Mouse (Mus musculus) embryonic facial prominence, embryonic 15.5 days (tissue): ENCODE data around the gene Cryba4. TPM values are rescaled to one million over a fixed set of nuclear protein-coding genes. Genes with fewer than 3 reads are reported as not detected.

ENCODE experiments used
- ATAC-seq: fragments of 200-750 bp; cut with Nextera tagmentation; 2 replicates; pipeline ENCODE4 v1.8.0; 2017; ENCODE audit warnings: low read depth, moderate TSS enrichment; ENCODE audit not compliant: insufficient number of reproducible peaks, low FRiP score, low TSS enrichment
- H3K27ac ChIP-seq: fragments of 300-500 bp; sonication (generic); replicated peaks from 2 replicates; pipeline ENCODE4 v1.5.1; 2015; ENCODE audit warnings: mild to moderate bottlenecking, inconsistent platforms
- H3K27me3 ChIP-seq: fragments of 300-500 bp; sonication (generic); 2 replicates; pipeline ENCODE4 v1.6.1; 2015; ENCODE audit warnings: inconsistent platforms
- H3K36me3 ChIP-seq: fragments of 300-500 bp; sonication (generic); 2 replicates; pipeline ENCODE4 v1.6.1; 2015; ENCODE audit warnings: mild to moderate bottlenecking, inconsistent platforms
- H3K4me1 ChIP-seq: fragments of 300-500 bp; sonication (generic); 2 replicates; pipeline ENCODE4 v1.6.1; 2015; ENCODE audit warnings: inconsistent platforms
- H3K4me2 ChIP-seq: fragments of 300-500 bp; sonication (generic); replicated peaks from 2 replicates; pipeline ENCODE4 v1.6.1; 2015; ENCODE audit warnings: mild to moderate bottlenecking, inconsistent platforms
- H3K4me3 ChIP-seq: fragments of 300-500 bp; sonication (generic); replicated peaks from 2 replicates; pipeline ENCODE4 v1.5.1; 2015; ENCODE audit warnings: mild to moderate bottlenecking, inconsistent platforms
- H3K9ac ChIP-seq: fragments of 300-500 bp; sonication (generic); 2 replicates; pipeline ENCODE4 v1.6.1; 2015; ENCODE audit warnings: inconsistent platforms
- H3K9me3 ChIP-seq: fragments of 300-500 bp; sonication (generic); replicated peaks from 2 replicates; pipeline ENCODE4 v1.6.1; 2016; ENCODE audit warnings: inconsistent platforms
- WGBS: fragments of 180-500 bp; shearing (Covaris S2); methylation state at CpG from one replicate; pipeline ENCODE4 v1.1.7; 2015; 5-methylcytosine and 5-hydroxymethylcytosine counted together
- polyA plus RNA-seq: library from polyadenylated mRNA; unstranded; fragments of >200 nt; fragmentation: Nextera tagmentation; extraction: Ambion mirVana; gene quantifications from 2 replicates; pipeline ENCODE4 v1.2.1, GENCODE M21; 2015

The Cryba4 gene
- polyA plus RNA-seq, 1 experiment from 2014 or later, result 3.4 TPM

DNA sequence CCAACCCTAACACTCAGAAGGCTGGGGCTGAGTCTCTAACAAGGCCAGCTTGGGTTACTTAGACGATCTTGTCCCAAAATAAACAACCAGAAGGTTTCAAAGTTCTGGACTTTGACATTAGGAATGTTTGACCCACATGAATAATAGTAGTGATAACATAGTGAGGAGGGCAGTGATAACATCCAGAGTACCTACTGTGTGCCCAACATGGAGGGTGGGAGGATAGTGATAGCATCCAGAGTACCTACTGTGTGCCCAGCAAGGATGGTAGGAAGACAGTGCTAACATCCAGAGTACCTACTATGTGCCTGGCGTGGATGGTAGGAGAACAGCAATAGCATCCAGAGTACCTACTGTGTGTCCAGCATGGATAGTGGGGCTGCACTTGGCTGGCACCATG, 41.5 kb upstream of the Cryba4 start:
- H3K4me1 ChIP-seq, result peaks cover 34% of the 10 kb centered on the region
- H3K36me3 ChIP-seq, result no peaks in the 10 kb centered on the region
- 78% methylated on average over 2 of the region's 2 CpGs for WGBS
- H3K27me3 ChIP-seq, result no peaks in the 10 kb centered on the region
- H3K4me3 ChIP-seq, result no peak overlapping the region
- H3K27ac ChIP-seq, result no peak overlapping the region
- no peaks in the 10 kb centered on the region for H3K9me3 ChIP-seq
- H3K9ac ChIP-seq, result no peak overlapping the region
- no peak for ATAC-seq
- H3K4me2 ChIP-seq, result no peak overlapping the region

DNA sequence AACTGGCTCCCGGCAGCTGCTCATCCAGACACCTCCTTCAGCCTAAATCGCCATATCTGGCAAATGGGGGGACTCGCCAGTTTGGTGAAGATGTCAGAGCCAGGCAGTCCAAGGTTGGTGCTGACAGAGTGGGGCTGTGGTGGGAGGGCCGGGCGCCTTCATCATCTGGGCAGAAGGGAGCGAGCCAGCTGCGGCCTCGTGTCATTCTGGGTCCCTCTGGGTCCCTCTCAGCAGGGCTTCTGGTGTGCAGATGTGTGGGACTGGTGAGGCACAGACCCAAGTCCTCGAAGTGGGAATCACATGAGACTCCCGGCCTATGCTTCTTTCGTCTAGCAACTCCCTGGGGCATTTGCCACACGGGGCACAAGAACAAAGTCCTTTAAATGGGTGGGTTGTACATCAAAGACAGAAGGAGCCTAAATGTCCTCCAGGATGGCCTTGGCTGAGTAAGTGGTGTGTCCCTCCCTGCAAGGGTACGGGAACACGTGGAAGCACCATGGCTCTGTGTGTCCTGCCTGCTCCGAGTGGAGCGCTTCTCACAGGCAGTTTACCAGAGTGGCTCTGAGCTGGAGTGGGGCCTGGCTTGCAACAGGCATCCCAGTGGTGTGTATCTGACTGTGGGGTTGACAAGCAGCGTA, 40.1 kb upstream of the Cryba4 start:
- peaks cover 47% of the 10 kb centered on the region for H3K4me1 ChIP-seq
- no peaks in the 10 kb centered on the region for H3K27me3 ChIP-seq
- no peak overlapping the region for H3K9ac ChIP-seq
- ATAC-seq, result no peak
- no peak overlapping the region for H3K4me2 ChIP-seq
- no peaks in the 10 kb centered on the region for H3K36me3 ChIP-seq
- H3K9me3 ChIP-seq, result no peaks in the 10 kb centered on the region
- no peak overlapping the region for H3K4me3 ChIP-seq
- 71% methylated on average over 17 of the region's 17 CpGs for WGBS
- H3K27ac ChIP-seq, result no peak overlapping the region

DNA sequence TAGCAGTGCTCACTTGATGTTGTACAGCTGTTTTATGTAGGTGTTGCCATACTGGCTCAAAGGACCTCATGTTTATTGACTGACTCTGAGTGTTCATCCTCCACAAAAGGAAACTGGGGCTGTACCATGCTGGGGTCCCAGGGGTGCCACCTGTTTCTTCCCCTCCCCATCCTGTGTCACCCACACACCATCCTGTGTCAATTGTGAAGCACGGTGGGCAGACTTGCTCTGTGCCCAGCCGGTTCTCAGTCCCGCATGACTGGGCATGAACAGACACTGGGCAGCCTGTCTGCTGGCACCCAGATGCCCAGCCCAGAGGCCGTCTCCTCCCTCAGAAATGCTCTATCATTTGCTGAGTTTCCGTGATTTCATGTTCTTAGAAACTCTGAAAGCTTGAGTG, 39.5 kb upstream of the Cryba4 start:
- ATAC-seq, result no peak
- Histone ChIP-seq H3K9me3 (no peaks in the 10 kb centered on the region), H3K36me3 (no peaks in the 10 kb centered on the region), H3K4me2 (no peak overlapping the region), H3K9ac (no peak overlapping the region), H3K4me3 (no peak overlapping the region), H3K4me1 (peaks cover 48% of the 10 kb centered on the region), H3K27ac (no peak overlapping the region), H3K27me3 (no peaks in the 10 kb centered on the region)
- 75% methylated on average over 5 of the region's 5 CpGs for WGBS

DNA sequence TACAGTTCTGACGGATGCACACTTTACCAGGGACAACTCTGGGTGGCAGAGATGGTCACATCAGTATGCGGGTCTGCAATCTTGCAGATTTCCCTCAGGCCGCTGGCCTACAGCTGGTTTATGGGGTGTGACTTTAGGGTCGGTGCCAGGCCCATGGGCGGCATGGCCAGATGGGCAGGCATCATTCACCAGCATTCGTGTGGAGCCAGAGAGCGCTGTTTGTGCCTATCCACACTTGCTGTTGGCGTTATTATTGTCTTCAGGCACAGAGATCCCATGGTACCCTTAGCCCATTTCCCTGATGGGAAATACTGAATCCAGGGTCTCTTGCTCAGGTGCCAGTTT, 38.2 kb upstream of the Cryba4 start:
- WGBS, result 92% methylated on average over 8 of the region's 8 CpGs
- H3K9me3 ChIP-seq, result no peaks in the 10 kb centered on the region
- no peak overlapping the region for H3K27ac ChIP-seq
- no peak overlapping the region for H3K9ac ChIP-seq
- no peaks in the 10 kb centered on the region for H3K36me3 ChIP-seq
- no peak for ATAC-seq
- no peak overlapping the region for H3K4me3 ChIP-seq
- H3K27me3 ChIP-seq, result no peaks in the 10 kb centered on the region
- H3K4me2 ChIP-seq, result no peak overlapping the region
- H3K4me1 ChIP-seq, result peaks cover 48% of the 10 kb centered on the region

DNA sequence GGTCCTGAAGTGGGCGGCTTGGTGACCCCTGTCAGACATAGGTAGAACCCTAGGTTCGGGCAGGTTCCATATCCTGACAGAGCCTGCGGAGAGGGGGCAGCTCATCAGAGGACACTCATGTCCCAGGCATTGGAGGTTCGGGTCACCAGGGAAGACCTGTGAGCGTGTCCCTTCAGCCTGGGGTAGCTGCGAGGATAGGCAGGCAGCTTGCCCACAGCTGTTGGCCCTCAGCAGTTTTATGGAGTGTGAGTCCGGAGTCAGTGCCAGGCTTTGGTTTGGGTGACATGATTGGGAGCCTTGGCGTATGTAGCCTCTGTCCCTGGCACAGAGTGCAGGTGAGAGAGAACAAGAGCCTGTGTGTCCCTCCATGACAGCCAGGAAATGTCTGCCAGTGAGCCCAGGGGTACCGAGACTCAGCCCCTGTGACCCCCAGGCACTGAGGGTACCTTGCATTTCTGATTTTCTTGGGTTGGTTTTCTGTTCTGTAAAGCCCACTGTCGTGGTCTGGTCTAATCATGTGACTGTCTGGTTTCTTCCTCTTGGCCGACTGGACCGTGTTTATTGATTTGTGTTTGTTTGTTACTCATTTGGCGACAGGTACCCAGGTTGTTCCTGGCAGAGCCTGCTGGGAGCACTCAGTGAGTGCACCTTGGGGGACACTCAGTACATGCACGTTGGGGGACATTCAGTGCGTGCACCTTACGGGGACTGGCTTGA, 37.7 kb upstream of the Cryba4 start:
- Histone ChIP-seq H3K36me3 (no peaks in the 10 kb centered on the region), H3K9me3 (no peaks in the 10 kb centered on the region), H3K4me3 (no peak overlapping the region), H3K9ac (no peak overlapping the region), H3K27me3 (no peaks in the 10 kb centered on the region), H3K4me2 (no peak overlapping the region), H3K27ac (no peak overlapping the region), H3K4me1 (peaks cover 46% of the 10 kb centered on the region)
- no peak for ATAC-seq
- whole genome bisulfite sequencing, result 82% methylated on average over 16 of the region's 16 CpGs

DNA sequence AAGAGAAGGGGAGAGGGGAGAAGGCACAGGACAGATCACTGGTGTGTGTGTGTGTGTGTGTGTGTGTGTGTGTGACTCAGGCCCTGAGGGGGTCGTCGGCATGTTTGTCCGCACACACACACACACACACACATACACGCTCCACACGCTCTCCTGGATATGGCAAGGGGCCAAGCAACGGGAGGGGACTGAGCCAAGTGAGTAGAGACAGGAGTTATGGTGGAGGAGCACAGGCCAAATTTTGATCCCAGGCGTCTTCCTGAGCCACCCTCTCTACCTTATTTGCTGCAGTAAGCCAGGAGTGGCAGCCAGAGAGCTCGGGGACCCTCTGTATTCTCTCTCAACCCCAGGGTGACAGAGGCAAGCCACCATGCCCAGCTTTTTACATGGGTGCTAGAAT, 36.9 kb upstream of the Cryba4 start:
- Histone ChIP-seq H3K27ac (no peak overlapping the region), H3K36me3 (no peaks in the 10 kb centered on the region), H3K4me1 (peaks cover 41% of the 10 kb centered on the region), H3K4me2 (no peak overlapping the region), H3K9me3 (no peaks in the 10 kb centered on the region), H3K9ac (no peak overlapping the region), H3K27me3 (no peaks in the 10 kb centered on the region), H3K4me3 (no peak overlapping the region)
- WGBS, result 31% methylated on average over 6 of the region's 8 CpGs
- no peak for ATAC-seq

DNA sequence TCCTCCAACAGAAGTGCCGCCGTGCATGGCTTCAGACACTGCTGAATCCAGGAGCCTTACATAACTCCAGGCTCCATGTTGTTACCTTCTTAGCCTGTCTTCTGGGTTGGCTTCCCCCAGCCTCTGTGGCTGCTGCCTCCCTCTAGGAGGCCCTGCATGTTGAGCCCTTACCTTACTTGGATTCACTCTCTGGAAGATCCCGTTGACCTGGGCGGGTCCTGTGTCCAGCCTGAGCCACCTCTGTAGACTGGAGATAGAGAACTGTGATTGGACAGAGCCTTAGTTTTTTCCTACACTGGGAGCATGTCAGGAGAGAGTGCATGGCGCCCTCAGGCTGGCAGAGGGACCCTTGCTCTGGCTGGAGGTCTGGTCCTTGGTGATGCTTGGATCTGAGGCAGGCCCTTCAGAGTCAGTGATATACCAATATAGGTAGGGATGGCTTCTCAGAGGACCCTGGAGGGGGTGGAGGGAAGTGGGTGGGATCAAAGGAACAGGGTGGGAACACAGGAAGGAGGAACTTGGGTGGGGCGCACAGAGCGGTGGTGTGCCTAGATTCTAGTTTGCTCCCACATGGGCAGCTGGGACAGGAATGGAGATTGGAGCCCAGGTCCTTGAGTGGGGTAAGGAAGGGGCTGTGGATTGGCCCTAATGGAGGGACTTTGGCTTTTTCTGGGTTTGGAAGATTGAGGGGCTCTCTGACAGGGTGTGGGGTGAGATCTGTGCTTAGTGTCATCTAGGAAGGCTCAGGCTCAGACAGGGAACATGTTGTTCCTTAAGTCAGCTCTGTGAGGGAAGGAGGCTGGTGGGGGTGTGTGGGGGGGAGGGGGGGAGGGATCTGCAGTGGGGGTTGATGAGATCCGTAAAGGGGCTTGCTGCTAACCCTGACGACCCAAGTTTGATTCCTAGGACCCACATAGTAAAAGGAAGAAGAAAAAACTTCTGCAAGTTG, 36.1 kb upstream of the Cryba4 start:
- no peak overlapping the region for H3K4me2 ChIP-seq
- no peaks in the 10 kb centered on the region for H3K9me3 ChIP-seq
- H3K27ac ChIP-seq, result no peak overlapping the region
- H3K9ac ChIP-seq, result no peak overlapping the region
- H3K4me3 ChIP-seq, result no peak overlapping the region
- 82% methylated on average over 9 of the region's 9 CpGs for WGBS
- H3K4me1 ChIP-seq, result peaks cover 46% of the 10 kb centered on the region
- H3K27me3 ChIP-seq, result no peaks in the 10 kb centered on the region
- H3K36me3 ChIP-seq, result no peaks in the 10 kb centered on the region
- no peak for ATAC-seq

DNA sequence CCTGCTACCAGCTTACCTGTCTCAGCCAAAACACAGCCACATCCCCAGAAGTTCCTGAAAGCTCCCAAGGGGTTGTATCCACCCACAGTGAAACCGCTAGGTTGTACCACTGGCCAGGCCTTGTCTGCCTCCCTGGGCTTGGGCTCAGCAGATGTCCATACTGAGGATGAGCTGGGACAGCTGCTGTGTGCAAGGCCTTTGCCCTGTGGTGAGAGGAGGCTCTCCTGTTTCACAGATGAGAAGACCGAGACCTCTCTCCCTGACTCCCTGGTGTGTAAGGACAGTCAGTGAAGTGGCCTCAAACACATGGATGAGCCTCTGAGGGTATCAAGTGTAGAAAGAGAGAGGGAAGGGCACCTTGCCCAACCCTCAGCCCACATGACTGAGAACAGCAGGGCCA, 35.3 kb upstream of the Cryba4 start:
- H3K9me3 ChIP-seq, result no peaks in the 10 kb centered on the region
- no peak overlapping the region for H3K4me2 ChIP-seq
- peaks cover 54% of the 10 kb centered on the region for H3K4me1 ChIP-seq
- ATAC-seq, result no peak
- no peak overlapping the region for H3K4me3 ChIP-seq
- H3K27me3 ChIP-seq, result no peaks in the 10 kb centered on the region
- H3K9ac ChIP-seq, result no peak overlapping the region
- H3K36me3 ChIP-seq, result no peaks in the 10 kb centered on the region
- H3K27ac ChIP-seq, result no peak overlapping the region
- WGBS, result 82% methylated on average over 2 of the region's 2 CpGs

DNA sequence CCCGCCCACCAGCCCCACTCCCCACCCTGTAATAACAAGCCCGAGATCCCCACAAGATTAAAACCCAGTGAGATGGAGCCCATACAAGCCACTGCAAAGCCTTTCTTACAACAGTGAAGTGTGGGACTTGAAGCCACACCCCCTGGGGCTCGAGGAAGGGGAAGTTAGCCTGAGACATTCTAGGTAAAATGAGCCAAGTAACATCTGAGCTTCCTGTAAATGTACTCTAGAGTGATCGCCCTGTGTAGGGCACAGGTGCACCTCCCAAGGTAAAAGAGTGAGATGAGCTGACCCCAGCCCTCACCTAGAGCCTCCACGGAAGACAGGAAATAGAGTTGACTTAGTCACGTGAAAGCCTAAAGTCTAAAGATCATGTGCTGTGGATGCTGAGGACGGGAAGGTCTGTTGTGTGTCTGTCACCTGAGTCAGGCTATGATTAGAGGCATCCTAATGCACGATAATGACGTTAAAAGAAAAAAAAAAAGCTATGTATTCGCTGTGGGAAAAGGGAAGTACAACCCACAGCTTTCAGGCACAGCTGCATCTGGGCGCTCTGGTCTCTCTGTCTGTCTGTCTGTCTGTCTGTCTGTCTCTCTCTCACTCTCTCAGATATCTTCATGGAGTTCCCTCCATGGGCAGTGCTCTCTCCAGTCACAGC, 34.8 kb upstream of the Cryba4 start:
- H3K27me3 ChIP-seq, result no peaks in the 10 kb centered on the region
- ATAC-seq, result no peak
- no peak overlapping the region for H3K4me3 ChIP-seq
- H3K36me3 ChIP-seq, result no peaks in the 10 kb centered on the region
- no peak overlapping the region for H3K4me2 ChIP-seq
- H3K4me1 ChIP-seq, result peaks cover 56% of the 10 kb centered on the region
- H3K9me3 ChIP-seq, result no peaks in the 10 kb centered on the region
- 65% methylated on average over 11 of the region's 11 CpGs for WGBS
- H3K27ac ChIP-seq, result no peak overlapping the region
- H3K9ac ChIP-seq, result no peak overlapping the region

DNA sequence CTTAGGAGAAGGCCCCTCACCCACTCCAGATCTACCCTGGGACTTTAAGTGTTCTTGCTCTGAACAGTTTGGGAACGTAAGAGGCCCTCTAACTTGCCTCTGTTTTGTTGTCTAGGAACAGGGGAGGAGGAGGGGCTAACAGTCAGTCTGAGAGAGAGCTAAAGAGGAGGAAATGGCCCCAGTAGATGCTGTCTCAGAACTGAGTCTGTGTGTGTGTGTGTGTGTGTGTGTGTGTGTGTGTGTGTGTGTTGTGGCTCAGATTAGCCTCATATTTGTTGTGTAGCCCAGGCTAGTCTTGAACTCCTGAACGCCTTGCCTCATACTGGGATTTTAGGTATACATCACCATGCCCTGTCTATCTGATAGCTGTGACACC, 34.3 kb upstream of the Cryba4 start:
- Histone ChIP-seq H3K36me3 (no peaks in the 10 kb centered on the region), H3K4me2 (no peak overlapping the region), H3K27ac (no peak overlapping the region), H3K9ac (no peak overlapping the region), H3K27me3 (no peaks in the 10 kb centered on the region), H3K4me3 (no peak overlapping the region), H3K9me3 (no peaks in the 10 kb centered on the region), H3K4me1 (peaks cover 56% of the 10 kb centered on the region)
- no peak for ATAC-seq
- WGBS, result 67% methylated on average over 2 of the region's 2 CpGs

DNA sequence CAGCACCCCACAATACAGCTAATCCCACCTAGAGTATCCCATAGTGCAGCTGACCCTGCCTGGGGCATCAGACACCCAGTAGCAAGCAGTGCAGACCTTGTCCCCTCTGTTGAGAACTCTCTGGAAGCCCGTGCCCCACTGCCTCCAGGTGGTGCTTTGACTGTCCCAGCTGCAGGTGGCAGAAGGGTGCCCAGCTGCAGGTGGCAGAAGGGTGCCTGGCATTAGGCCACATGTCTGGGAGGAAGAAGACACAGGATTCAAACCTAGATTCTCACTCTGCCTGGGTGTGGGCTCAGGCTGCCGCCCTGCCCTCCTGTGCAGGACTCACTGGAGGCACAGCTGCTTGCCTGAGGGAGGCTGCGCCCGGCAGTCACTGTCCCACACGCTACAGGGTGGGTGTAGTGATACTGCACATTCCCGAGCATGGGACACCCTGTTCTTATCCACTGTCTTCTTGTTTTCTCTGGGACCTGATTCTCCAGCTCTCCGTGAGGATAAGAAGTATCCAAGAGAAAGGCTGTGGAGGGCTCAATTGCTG, 33.3 kb upstream of the Cryba4 start:
- no peaks in the 10 kb centered on the region for H3K36me3 ChIP-seq
- H3K9me3 ChIP-seq, result no peaks in the 10 kb centered on the region
- H3K27me3 ChIP-seq, result no peaks in the 10 kb centered on the region
- H3K27ac ChIP-seq, result no peak overlapping the region
- H3K4me3 ChIP-seq, result no peak overlapping the region
- no peak overlapping the region for H3K9ac ChIP-seq
- no peak for ATAC-seq
- H3K4me2 ChIP-seq, result no peak overlapping the region
- peaks cover 61% of the 10 kb centered on the region for H3K4me1 ChIP-seq
- WGBS, result 83% methylated on average over 7 of the region's 7 CpGs
